9 mouse cellular contexts compared by ENCODE assay signal in the genomic region with DNA sequence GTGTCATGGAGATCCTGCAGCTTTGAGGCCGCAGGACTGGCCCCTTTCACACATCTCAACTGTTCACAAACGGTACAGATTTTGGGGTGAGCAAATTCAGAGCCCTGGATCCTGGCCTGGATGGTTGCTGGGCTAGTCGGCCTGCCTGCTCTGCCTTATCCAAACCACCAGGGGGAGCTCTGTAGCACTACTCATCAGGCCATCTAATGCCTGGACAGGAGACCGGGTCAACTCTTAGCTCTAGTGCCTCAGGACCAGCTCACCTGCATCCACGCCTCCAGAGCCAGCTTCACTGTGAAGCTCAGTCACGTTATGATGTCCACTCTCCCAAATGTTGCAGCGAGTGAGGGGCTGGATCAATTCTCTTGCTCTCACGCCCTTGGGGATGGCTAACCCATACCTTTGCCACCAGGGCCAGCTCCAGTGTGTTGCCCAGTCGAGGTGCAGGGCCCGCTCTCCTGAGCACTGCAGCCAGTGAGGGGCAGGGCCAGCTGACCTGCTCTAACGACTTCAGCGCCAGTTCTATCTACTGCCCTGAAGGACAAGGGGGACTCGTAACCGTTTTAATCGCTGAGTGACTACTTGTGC.
DNase-seq lines count a peak whose midpoint lies in the region; ATAC-seq and TF ChIP-seq lines count a peak whose summit lies in the region.
"Had no signal": no experiment of that assay in that cellular context is flagged by ENCODE, and none has a peak within 500 bp of the region (broad histone marks: within the 10 kb centered on the region; RNA-seq: fewer than 3 reads in every experiment).

No protein-coding gene starts in this region.

- peak; percentile 69 for DNase-seq in hindbrain, embryonic 10.5 days (ENCODE audit: low spot score)
- DNase-seq in hindbrain, embryonic 14.5 days (ENCODE audit: low spot score) = peak; percentile 73
- peak; percentile 40 to 61 for DNase-seq in layer of hippocampus, postnatal 25 days (ENCODE audit: extremely low spot score in 1 of 2, low spot score in 1 of 2)

- H3K27me3 ChIP-seq in hindbrain, embryonic 10.5 days (ENCODE audit: insufficient read depth, poor library complexity, severe bottlenecking) = no peaks in the 10 kb centered on the region
- 0 out of 2 replicates have a peak, but pooled peaks cover 2% of the 10 kb centered on the region for H3K27me3 ChIP-seq in hindbrain, embryonic 13.5 days
- no peaks in the 10 kb centered on the region for H3K27me3 ChIP-seq in forebrain, embryonic 12.5 days
- no peaks in the 10 kb centered on the region for H3K27me3 ChIP-seq in hindbrain, embryonic 14.5 days (ENCODE audit: control insufficient read depth, insufficient read depth, low read length)
- no peaks in the 10 kb centered on the region for H3K27me3 ChIP-seq in small intestine, adult 2 months (ENCODE audit: control insufficient read depth, insufficient read depth, low read length)
- H3K27me3 ChIP-seq: liver, embryonic 15.5 days had no signal

- no peaks in the 10 kb centered on the region for H3K9me3 ChIP-seq in hindbrain, embryonic 10.5 days
- no peaks in the 10 kb centered on the region for H3K9me3 ChIP-seq in hindbrain, embryonic 13.5 days
- H3K9me3 ChIP-seq in forebrain, embryonic 12.5 days = no peaks in the 10 kb centered on the region
- H3K9me3 ChIP-seq in hindbrain, embryonic 14.5 days (ENCODE audit: control insufficient read depth, low read length) = no peaks in the 10 kb centered on the region
- H3K9me3 ChIP-seq: liver, embryonic 15.5 days had no signal

- H3K9ac ChIP-seq in hindbrain, embryonic 13.5 days = no peak overlapping the region
- no peak overlapping the region for H3K9ac ChIP-seq in forebrain, embryonic 12.5 days
- H3K9ac ChIP-seq in hindbrain, embryonic 14.5 days = no peak overlapping the region
- H3K9ac ChIP-seq: liver, embryonic 15.5 days had no signal

- H3K4me3 ChIP-seq in hindbrain, embryonic 10.5 days = no peak overlapping the region
- H3K4me3 ChIP-seq in hindbrain, embryonic 13.5 days = no peak overlapping the region
- no peak overlapping the region for H3K4me3 ChIP-seq in forebrain, embryonic 12.5 days (replicated peaks)
- no peak overlapping the region for H3K4me3 ChIP-seq in hindbrain, embryonic 14.5 days (replicated peaks; ENCODE audit: low read length)
- H3K4me3 ChIP-seq in small intestine, adult 2 months (ENCODE audit: low read depth, low read length) = no peak overlapping the region
- H3K4me3 ChIP-seq: liver, embryonic 15.5 days had no signal

- H3K4me1 ChIP-seq in hindbrain, embryonic 10.5 days (replicated peaks) = peaks cover 19% of the 10 kb centered on the region; the same call in 1 of the 2 replicates
- H3K4me1 ChIP-seq in hindbrain, embryonic 13.5 days (replicated peaks) = peaks cover 10% of the 10 kb centered on the region; the same call in 1 of the 2 replicates
- peaks cover 12% of the 10 kb centered on the region for H3K4me1 ChIP-seq in forebrain, embryonic 12.5 days
- no peaks in the 10 kb centered on the region for H3K4me1 ChIP-seq in hindbrain, embryonic 14.5 days (replicated peaks; ENCODE audit: control insufficient read depth, insufficient read depth, low read length)
- peaks cover 2% of the 10 kb centered on the region; the same call in 1 of the 2 replicates for H3K4me1 ChIP-seq in small intestine, adult 2 months (ENCODE audit: control insufficient read depth, insufficient read depth, insufficient read length, low read length)
- H3K4me1 ChIP-seq: liver, embryonic 15.5 days had no signal

- H3K4me2 ChIP-seq in hindbrain, embryonic 13.5 days = no peak overlapping the region
- H3K4me2 ChIP-seq in forebrain, embryonic 12.5 days = no peak overlapping the region
- H3K4me2 ChIP-seq in hindbrain, embryonic 14.5 days (replicated peaks) = no peak overlapping the region
- H3K4me2 ChIP-seq: liver, embryonic 15.5 days had no signal

- TF ChIP-seq POLR2A in small intestine, adult 2 months (IDR thresholded peaks at IDR 0.05; ENCODE audit: low read depth, low read length) = no peak

- peak; percentile 64 for TF ChIP-seq CTCF in small intestine, adult 2 months (IDR thresholded peaks at IDR 0.05; ENCODE audit: extremely low read depth, insufficient read length, insufficient replicate concordance, low read depth, low read length)

- no peak for ATAC-seq in hindbrain, embryonic 13.5 days (ENCODE audit: low FRiP score)
- ATAC-seq in cerebellum, adult (ENCODE audit: insufficient number of reproducible peaks, low FRiP score, low TSS enrichment) = peak; percentile 84
- ATAC-seq in forebrain, embryonic 12.5 days (ENCODE audit: low FRiP score) = peak; percentile 64
- ATAC-seq in hindbrain, embryonic 14.5 days (ENCODE audit: low FRiP score) = no peak
- ATAC-seq in megakaryocyte, adult 5-6 weeks (ENCODE audit: poor library complexity, severe bottlenecking) = peak; percentile 98

- no peak overlapping the region for H3K27ac ChIP-seq in hindbrain, embryonic 10.5 days
- no peak overlapping the region for H3K27ac ChIP-seq in hindbrain, embryonic 13.5 days
- H3K27ac ChIP-seq in forebrain, embryonic 12.5 days = no peak overlapping the region
- H3K27ac ChIP-seq in hindbrain, embryonic 14.5 days = no peak overlapping the region
- no peak overlapping the region for H3K27ac ChIP-seq in small intestine, adult 2 months (ENCODE audit: insufficient read depth, low read depth, low read length)
- H3K27ac ChIP-seq: liver, embryonic 15.5 days had no signal

- 60% methylated on average over 15 of the region's 15 CpGs for WGBS in hindbrain, embryonic 10.5 days
- 59% methylated on average over 15 of the region's 15 CpGs for WGBS in hindbrain, embryonic 13.5 days
- WGBS in forebrain, embryonic 12.5 days = 61% methylated on average over 15 of the region's 15 CpGs
- WGBS in hindbrain, embryonic 14.5 days = 59% methylated on average over 15 of the region's 15 CpGs
- WGBS in small intestine, adult 2 months = 58% methylated on average over 15 of the region's 15 CpGs

- H3K36me3 ChIP-seq in hindbrain, embryonic 10.5 days = no peaks in the 10 kb centered on the region
- H3K36me3 ChIP-seq in hindbrain, embryonic 13.5 days = no peaks in the 10 kb centered on the region
- H3K36me3 ChIP-seq in forebrain, embryonic 12.5 days (replicated peaks) = no peaks in the 10 kb centered on the region
- H3K36me3 ChIP-seq in hindbrain, embryonic 14.5 days (replicated peaks; ENCODE audit: control insufficient read depth, insufficient read depth) = no peaks in the 10 kb centered on the region
- H3K36me3 ChIP-seq in small intestine, adult 2 months (ENCODE audit: control insufficient read depth, insufficient read depth, low read length) = no peaks in the 10 kb centered on the region
- H3K36me3 ChIP-seq: liver, embryonic 15.5 days had no signal

Comparison
In these comparisons a context has a peak if more than half of its experiments do, and no peak if none do; other contexts are left out.
1. ATAC-seq: peak in cerebellum, adult (single experiment), forebrain, embryonic 12.5 days (single experiment) and megakaryocyte, adult 5-6 weeks (single experiment); none in hindbrain, embryonic 13.5 days (single experiment) and hindbrain, embryonic 14.5 days (single experiment).
2. Peak in every context shown above with its lines, with median percentiles within 50 percentile points of each other: DNase-seq.